Mouse (Mus musculus): ENCODE measurements at regions not wholly inside any gene's neighbourhood (a gene's known extent, or its start where the extent isn't known, plus 50 kb on each side); places are given as distances from the start of the nearest gene placed in this dataset.

DNA sequence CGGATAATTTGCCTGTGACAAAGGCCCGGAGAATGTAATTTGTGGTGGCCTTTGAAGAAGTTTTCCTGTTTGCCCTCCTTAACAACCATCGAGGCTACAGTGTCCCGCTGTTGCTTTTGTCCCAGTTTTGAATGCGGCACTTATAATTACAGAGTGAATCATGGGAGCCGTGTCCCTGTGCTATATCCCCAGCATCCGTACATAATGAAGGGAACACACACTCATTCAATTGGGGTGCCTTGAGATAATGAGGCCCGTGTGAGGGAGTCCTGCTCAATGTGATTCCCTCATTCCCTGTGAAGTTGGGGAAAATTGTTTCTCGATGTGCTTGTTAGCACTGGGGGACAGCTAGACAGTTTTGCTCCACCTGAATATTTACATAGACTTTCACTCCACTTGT, 528.9 kb upstream of the Tenm3 start:
- no peak for TF ChIP-seq CTCF (IDR thresholded peaks at IDR 0.05; ENCODE audit: extremely low read depth, insufficient read depth, low read length)
- TF ChIP-seq POLR2A (IDR thresholded peaks at IDR 0.05; ENCODE audit: extremely low read depth, insufficient read depth, low read length), result no peak
